Mouse (Mus musculus): Measurements from ENCODE around the gene Ppara.
A peak's percentile ranks its signal among the peaks of the same experiment; 100 is the strongest.

The Ppara gene

DNA sequence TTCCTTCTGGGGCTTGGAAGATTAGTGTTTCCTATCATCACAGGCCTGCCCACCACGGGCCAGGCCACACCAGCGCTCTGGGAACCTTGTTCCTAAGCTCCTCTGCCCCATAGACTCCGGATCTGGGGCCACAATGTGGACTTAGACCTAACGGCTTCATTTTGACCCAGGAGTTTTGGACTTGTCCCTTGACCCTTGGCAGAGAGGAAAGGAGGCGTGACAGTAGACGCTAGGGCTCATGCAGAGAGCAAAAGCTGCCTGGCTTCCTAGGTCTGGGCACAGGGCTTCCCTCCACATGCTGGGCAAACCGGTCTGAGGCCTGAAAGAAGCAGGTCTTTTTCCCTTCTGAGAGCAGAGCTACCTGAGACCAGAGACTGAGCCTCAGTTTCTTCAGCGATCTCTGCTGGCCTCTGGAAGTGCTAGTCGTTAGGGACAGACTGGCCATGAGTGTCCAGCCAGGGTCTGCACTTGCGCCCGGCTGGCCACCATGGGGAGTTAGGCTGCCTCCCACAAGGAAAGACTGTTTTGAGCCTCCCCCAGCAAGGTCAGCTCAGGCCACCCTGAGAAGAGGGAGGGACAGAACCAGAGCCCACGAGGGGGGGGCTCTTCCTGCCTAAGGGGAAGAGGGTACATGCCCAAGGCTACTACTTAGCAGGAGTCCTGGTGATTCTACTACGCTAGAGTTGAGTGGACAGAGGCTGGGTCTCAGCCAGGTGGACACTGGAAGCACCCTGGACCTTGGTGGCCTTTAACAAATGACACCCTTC, 29.0 kb upstream of the Ppara start:
- peak; percentile 77 for DNase-seq

DNA sequence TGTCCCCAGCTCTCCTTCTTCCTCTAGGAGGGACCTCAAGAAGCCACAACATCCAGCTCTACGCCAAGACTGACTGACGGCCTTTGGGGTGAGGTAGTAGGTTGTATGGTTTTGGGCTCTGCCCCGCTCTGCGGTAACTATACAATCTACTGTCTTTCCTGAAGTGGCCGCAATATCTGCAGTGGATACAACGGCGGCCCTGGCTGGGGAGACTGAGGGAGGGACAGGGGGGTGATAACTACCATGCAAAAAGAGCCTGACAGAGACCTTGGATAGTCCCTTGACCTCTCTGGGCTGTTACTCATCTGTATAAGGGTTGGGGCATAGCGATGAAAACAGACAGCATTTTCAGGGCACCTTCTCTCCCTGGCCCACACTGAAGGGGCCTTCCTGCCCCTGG, 28.3 kb upstream of the Ppara start:
- DNase-seq, result no peak

DNA sequence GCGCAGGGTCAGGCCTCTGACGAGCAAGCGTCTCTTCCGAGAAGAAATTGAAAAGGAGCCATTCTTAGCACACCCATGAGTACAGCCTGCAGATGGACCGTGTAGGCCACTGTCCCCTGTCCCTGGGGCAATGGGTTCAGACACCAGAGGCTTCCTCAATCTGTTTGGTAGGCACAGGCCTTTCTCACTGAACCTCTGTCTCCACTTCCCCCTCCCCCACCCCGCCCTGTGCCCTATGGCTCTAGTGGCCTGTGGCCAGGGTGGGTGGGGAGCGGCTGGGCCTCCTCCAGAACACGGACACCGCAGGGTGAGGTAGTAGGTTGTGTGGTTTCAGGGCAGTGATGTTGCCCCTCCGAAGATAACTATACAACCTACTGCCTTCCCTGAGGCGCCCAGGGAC, 27.8 kb upstream of the Ppara start:
- DNase-seq, result no peak

DNA sequence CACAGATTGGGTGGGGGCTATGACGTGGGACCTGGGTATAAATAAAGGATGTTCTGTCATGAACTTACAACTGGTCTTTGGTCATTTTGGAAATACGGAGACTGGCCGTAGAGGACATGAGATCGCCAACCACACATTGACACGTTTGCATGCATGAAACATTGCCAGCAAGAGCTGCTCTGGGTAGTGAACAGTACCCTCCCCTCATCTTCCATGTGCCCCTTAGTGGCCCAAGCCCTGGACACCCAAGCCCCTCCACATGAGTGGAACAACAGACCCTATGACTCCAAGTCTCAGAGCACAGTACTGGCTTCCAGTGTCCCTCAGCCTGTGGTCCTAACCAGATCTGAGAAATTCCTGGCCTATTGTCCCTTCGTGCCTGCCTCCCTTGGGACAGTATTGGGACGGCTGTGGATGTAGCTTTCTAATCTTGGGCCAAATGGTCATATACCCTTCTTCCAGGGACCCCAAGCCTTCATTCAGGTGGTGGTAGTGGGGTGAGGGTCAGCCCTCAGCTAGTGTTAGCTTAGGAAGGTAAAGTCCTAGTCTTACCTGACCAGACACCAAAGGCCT, 27.2 kb upstream of the Ppara start:
- no peak for DNase-seq

DNA sequence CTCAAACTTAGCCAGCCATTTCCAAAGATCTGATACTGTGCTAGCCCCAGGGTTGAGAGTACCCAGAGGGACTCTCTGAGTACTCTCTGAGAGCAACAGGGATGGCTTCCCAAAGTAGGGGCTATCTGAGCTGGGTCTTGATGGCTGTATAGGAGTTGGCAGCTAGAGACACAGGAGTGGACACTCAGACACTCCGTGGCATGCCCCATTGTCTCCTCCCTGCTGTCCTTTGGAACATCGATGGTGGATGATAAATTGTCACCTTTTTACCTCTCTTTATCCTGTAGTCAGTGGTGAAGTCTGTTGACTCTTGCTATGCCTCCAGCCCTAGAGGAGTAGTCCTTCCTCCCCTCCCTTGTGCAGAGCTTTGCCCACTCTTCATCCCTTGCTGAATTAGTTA, 26.6 kb upstream of the Ppara start:
- no peak for DNase-seq

DNA sequence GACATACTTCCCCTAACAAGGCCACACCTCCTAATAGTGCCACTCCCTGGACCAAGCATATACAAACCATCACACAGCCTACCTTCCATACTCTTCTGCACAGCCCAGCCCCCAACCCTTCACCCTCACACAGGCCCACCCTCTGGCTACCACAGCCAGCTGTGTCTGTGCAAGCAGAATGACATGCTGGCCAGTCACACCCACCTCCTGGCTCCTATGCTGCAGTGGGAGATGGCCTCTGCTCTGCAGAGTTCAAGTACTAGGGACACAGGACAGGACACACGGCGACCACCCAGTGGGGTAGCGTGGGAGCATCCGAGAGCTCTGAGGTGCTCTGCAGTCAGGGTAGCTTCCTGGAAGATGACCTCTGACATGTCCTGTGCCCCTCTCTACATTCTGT, 25.9 kb upstream of the Ppara start:
- peak; percentile 60 for DNase-seq

DNA sequence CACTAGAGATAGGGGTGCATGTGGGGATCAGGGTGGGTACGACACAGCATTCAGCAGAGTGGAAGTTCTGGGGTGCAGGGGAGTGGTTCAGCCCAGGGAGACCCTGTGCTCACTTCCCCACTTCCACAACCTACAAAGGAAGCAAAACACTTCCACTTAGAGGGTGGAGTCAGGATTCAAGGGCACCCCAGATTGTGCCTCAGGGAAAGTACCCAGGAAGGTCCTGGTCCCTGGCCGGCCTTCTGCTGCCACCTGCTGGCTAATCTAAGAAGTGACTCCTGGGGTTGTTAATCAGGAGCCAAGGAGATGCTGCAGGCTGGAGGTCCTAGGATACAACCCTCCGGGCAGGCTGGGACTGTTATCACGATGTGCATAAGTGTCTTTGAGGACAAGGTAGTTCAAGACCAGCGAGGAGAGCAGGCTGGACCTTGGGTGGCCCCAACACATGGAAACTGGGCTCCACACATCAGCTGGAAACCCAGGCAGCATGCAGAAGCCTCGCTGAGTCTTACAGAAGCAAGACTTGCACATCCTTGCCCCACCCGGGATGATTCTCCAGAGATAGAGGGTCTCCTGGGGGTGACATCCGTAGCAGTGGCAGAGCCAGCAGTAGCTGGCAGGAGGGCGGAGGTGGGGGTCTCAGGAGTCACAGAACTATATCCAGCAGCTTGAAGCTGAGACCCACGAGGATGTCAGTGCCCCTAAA, 25.4 kb upstream of the Ppara start:
- DNase-seq, result peak; percentile 93

DNA sequence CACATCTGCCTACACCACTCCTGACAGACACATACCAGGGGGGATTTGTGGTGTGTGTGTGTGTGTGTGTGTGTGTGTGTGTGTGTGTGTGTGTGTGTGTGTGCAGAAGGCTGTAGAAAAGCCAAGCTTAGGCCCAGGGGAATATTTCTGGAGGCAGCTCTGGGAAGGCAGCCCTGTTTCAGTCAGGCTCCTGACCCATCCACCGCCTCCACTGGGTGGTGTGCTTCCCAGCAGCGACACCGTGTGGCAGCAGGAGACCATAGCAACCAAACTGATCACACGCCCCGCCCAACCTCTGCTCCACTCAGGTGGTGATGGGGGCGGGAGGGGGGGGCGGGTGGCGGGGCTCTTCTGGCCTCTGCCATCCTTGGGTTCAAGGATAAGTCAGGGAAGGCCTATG, 24.6 kb upstream of the Ppara start:
- peak; percentile 91 for DNase-seq

DNA sequence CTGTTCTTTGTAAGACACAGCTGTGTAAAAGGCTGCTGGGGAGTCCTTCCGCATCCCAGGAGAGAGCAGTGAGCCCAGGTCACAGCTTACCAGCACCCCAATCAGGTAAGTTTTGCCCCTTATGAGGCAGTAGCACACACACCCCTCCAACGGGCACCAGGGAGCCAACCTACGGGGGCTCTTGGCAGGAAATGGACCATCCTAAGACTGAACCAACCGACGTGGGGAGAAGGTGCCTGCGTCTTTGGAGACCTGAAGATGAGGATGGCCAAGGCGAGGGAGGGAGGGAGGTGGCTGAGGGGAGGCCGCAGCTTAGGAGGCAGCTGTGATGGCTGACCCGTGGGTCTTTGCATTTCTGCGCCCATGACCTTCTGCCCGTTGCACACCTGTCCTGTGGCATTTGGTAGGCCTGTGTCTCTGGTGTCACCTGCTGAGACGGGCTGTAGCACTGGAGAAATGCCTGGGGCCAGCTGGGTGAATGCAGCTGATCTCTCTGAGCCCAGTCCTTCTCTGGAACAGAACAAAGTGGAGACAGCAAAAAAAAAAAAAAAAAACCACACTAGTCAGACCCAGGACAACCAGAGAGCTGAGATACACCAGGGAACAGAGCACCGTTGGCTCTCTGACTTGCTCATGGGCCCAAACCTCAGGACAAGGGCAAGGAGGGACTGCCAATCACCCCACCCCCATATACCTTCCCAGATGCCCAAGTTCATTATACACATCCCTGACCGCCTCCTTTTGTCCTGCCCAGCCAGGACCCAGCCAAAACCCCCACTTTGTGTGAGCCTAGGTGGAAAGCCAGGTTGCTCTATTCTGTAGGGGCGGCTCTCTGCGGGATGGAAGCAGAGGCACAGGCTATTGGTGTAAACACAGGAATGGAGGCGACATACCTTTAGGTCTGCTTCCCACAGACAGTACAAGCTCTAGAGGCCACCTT, 23.9 kb upstream of the Ppara start:
- DNase-seq, result no peak

DNA sequence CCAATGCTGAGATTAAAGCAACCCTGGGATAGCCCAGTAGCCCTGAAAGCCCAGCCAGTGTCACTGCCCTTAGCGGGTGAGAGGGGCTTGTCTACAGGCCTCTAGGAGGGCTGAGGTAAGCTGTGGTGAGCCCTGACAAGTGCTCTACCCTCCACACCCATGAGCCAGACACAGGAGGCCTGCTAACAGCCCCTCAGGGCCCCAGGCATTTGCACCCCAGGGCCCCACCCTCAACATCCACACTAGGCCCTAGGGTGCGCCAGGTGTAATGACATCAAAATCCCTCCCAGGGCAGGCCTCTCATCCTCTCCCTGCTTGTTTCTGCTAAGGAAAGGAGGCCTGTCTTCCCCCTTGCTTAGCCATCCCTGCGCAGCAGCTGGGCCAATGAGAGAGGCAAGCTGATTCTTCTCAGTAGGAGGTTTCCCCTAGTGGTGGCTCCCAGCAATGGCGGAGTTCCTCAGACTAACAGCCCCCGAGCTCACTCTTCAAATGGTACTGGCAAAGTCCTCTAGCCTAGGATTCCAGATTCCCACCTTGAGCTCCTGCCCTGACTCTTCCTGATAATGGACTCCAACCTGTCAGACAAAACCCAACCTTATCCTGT, 22.1 kb upstream of the Ppara start:
- DNase-seq, result peak; percentile 73

DNA sequence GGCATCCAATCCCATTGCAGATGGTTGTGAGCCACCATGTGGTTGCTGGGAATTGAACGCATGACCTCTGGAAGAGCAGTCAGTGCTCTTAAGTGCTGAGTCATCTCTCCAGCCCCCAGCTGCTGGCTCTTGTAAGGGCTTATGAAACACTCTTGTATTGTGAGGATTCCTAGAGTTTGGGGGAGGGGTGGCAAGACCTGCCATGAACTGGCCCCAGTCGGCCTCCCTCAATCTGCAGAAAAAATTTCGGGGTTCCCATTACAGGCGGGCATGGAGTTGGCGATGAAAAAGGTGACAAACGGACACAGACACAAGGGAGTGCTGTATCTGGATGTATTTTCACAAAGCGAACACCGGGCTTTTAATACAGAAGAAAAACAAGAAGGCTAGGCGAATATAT, 21.4 kb upstream of the Ppara start:
- no peak for DNase-seq

DNA sequence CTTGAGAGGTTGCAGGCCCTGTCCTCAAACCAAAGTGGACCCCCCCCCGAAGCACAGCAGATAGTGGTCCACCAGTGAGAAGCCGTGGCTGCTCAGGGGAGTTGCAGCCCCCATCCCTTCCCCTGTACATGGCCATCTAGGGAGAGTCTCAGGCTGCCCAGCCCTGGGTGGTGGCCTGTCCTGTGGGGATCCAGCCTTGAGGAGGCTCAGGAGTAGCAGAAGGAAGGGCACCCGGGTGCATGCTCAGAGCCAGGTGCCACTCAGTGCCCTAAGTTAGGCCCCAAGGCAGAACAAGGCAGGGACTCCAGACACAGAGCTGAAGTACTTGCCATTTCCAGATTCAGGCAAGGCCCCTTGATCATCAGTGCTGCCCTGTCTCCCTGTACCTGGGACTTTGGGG, 19.7 kb upstream of the Ppara start:
- DNase-seq, result no peak

DNA sequence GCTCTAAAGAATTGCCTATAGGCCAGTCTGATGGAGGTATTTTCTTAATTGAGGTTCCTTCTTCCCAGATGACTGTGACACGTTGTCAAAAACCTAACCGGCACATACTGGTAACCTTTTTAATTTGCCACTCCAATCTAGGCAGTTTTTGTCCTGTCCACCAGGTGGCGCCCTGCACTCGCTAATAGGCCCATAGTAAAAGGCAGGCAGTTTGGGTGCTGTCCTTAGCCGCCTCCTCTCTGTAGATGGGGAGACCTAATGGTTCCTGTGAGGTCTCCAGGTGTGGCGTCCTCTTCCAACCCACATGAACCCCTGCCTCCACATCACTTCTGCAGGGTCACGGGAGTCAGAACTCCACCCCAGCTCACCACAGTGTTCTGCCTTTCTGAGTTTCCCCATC, 18.7 kb upstream of the Ppara start:
- DNase-seq, result peak; percentile 86

DNA sequence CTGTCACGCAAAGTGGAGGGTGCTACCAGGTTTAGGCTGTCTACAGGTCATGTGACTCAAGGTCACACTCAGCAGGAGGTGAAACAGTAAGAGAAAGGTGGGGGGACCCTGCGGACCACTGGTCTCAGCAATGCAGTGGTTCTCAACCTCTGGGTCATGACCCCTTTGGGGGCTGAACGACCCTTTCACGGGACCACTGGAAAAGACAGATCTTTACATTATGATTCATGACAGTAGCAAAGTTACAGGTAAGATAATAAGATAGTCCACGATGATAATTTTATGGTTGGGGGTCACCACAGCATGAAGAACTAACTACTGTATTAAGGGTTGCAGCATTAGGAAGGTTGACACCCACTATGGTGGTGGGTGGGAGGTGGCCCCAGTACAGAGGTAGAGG, 18.2 kb upstream of the Ppara start:
- no peak for DNase-seq

DNA sequence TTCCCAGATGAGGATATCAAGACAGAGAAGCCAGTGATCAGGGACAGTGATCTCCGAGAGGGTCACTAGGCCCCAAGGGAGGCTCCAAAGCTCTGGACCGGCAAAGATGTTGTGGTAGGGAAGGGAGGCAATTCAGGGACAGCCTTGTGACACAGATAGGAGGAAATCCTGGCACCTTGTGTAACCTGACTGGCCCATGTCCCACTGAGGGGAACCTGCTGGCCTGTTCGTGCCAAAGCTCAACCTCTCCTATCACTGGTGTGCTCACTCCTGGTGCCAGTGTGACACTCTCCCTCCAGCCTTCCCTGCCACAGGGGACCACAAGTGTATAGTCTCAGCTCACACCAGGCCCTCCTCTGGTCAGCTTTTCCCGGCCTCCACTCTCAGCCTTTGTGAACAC, 17.8 kb upstream of the Ppara start:
- no peak for DNase-seq

DNA sequence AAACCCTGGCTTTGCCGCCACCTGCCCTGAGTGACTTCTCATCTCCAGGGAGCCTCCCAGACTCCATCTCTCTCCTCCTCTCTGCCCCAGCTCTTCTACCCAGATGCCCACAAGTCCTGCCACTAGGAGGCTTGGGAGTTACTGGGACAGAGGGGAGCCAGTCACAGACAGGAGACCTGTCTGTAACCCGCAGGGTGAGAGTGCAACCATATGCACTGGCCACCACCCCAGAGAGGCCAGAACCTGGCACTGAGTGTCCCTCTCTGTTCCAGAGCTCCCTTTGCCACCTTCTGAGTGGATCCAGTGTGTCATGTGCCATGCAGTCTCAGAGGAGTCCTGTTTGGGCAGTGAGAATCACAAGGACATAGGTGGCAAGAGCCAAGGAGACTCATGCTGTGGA, 17.0 kb upstream of the Ppara start:
- no peak for DNase-seq

DNA sequence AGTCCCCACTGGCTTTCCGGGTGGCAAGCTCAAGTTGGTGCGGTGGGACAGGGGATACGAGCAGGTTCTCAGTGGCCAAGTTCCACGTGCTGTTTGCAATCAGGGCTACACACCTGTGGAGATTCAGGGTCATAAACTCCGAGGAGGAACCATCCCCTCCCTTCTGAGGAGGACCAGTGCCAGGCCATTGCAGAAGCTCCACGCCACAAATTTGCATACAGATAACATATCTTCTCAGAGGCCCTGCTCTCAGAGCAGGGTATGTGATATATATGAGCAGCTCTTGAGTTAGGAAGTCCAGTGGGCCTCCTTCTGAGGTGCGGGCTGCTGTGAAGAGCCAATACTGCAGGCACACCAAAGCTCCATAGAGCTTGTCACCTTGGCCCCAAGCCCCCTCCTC, 15.8 kb upstream of the Ppara start:
- no peak for DNase-seq

DNA sequence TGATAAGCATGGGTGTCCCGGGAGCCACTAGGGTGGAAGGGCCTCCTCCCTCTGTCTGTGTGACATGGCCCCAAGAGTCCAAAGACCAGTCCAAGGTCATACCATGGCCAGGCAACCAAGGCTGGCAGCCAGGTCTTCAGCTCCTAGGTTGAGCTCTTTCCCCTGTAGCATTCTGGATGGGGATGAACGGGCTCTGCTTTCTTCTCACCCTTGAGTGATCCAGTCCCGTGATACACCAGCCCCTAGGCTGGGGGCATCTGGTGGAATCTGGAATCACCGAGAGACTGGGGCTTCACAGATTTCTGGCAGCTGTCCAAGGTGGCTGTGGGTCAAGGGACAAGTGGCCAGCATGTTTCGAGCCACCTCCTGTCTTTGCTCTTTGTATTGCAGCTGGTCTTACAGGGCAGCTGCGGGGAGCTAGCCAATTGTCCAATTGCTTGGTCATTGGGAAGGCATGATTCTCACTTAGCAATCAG, 14.4 kb upstream of the Ppara start:
- DNase-seq, result peak; percentile 21

DNA sequence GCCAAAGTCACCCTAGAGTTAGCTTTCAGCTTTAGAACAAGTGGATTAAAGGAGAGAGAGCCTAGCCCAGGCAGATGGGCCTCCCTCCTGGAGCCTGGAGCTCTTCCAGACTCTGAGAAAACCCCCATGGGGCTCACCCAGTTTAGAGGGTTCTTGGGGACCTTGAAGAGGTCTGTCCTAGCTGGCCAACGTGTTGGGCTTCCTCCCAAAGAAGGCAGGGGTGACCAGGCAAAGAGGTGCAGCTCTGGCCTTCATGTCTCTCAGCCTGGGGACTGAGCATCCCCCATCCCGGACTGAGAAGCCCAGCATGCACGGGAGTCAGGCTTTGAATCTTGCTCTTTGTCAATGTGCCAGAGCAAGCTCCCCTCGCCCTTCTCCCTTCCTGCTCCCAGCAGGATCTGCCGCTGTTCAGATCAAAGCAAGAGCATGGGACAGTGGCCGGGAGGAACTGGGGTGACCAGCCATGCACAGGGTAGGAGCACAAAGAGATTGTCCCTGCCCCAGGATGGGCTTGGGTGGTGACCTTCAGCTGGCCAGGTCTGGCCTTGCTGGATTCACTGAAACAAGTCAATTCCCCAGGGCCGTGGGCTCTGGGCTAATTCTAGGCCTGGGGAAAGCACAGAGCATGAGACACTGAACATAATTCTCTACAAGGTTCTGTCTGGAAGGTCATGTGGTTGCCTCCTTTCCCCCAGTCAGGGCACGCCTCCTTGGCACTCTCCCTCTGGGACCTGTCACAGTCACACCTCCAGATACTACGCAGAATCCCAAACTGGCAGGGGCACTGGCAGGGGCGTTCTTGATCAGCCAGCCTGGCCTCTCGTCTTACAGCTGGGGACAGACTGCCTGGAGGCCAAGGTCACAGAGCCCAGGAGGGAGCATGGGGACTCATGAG, 10.3 kb upstream of the Ppara start:
- DNase-seq, result peak; percentile 43

DNA sequence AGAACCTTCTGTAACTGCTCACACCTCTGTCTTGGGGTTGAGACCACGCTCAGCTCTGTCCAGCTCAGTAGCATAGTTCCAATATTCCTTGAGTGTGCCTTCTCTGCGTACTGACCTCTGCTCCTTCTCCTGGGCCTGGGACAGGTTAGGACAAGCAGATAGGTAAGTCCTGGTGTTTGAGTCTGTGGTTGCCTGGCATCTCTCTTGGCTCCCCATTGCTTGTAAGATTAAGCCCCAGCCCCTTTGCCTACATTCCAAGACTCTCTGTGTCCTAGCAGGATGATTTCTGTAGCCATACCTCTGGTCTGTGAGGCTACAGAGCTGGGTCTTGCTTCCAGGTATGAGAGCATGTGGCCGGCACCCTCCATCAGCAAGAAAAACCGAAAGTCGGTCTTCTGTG, 6.6 kb upstream of the Ppara start:
- DNase-seq, result no peak

DNA sequence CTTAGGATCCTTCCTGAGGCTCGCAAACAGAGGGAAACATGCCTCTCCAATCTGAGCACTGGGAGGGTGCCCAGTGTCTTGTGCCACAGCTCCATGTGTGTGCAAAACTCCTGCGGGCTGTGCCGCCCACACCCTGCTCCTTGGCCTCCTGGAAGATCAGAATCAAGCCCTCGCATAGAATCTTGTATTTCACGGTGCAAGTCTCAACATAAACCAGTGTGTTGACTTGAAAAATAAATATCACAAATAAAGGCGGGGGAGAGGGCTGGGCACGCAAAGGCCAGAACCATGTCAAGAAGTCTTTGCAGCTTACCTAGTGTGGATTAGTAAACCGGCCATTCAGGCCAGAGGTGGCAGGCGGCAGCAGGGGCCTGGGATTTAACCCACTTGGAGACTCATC, 5.5 kb upstream of the Ppara start:
- no peak for DNase-seq

DNA sequence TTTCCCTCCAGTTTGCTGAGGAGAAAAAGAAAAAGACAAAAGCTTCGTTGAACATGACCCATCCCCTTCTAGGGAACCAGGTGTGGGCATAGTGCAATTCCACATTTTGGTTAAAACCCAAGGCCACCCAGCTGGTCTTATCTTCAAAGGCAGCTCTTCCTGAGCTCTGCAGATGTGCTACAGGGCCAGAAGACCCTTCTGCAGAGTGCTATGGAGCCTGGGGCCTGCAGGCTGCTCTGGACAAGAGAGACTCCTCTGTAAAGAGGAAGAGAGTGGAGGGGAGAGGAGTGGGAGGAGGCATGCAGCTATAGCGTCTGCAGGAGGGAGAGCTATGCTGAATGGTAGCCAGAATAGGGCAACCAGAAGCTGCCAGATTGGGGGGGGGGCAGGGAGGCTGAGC, 4.8 kb upstream of the Ppara start:
- DNase-seq, result no peak
